Mouse (Mus musculus): Measurements from ENCODE around the gene Gna11. TPM values are rescaled to one million over a fixed set of nuclear protein-coding genes. Genes with fewer than 3 reads are reported as not detected.

Gna11 gene
- polyA plus RNA-seq, 1 experiment from 2014 or later, result 97.6 TPM

DNA sequence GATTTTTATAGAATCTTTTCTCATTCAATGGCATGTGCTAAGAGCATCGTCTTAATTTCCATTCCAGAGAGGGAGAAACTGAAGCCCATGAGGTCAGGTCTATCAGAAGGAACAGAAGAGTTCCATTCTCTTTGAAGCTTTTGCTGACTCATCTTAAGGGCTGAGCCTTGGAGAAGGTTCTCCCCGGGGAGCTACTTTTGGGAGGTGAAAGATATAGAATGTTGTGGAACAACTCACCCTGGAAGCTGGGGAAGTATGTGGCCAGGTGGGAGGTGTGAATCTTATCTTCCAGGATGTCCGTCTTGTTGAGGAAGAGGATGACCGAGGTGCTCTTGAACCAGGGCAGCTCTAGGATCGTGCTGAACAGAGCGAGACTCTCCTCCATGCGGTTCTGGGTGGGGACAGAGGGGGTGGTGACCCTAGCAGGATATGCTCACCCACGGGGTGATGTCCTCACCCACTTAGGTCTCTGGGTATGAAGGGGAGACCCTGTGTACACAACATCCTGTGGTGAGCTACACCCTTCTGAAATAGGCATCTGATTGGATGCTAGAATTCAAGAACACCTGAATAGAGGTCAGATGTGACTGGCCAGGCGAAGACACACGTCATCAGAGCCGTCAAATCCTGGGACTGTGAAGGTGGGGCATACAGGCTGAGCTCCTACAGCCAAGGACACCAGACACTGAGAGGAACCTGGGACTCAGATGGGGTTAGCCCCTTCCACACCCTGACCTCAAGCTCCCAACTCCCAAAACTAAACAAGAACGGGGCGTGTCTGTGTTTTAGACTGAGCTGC is 37.1 kb downstream of the Gna11 start:
- WGBS, result 82% methylated on average over 13 of the region's 13 CpGs
- Histone ChIP-seq H3K4me3 (ENCODE audit: low read depth, low read length) (no peak overlapping the region), H3K9ac (ENCODE audit: low read length) (no peak overlapping the region), H3K36me3 (ENCODE audit: control insufficient read depth, insufficient read depth, low read length) (no peaks in the 10 kb centered on the region), H3K4me1 (ENCODE audit: control insufficient read depth, insufficient read depth, low read length) (no peaks in the 10 kb centered on the region), H3K9me3 (replicated peaks; ENCODE audit: control insufficient read depth, low read length) (no peaks in the 10 kb centered on the region), H3K4me2 (ENCODE audit: low read length) (no peak overlapping the region), H3K27ac (ENCODE audit: low read depth, low read length) (no peak overlapping the region), H3K27me3 (replicated peaks; ENCODE audit: control insufficient read depth, insufficient read depth, low read length) (peaks cover 7% of the 10 kb centered on the region)
- no peak for DNase-seq (ENCODE audit: low spot score)
- ATAC-seq, result no peak

DNA sequence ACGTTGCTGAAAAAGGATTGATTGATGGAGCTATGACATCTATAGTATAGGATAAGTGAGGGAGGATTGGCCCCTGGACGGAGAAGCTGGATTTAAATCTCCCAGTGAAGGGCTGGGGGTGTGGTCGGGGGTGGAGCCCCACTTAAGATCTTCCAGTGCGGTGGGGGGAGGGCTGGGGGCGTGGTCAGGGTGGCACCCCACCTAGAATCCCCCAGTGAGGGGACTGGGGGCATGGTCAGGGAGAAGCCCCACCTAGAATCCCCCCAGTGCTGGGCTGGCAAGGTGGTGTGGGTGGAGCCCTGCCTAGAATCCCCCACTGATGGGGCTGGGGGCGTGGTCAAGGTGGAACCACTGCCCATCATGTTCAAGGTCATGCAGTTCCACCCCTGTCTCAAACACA is 37.9 kb downstream of the Gna11 start:
- Histone ChIP-seq H3K4me3 (ENCODE audit: low read depth, low read length) (no peak overlapping the region), H3K4me1 (ENCODE audit: control insufficient read depth, insufficient read depth, low read length) (no peaks in the 10 kb centered on the region), H3K27ac (ENCODE audit: low read depth, low read length) (no peak overlapping the region), H3K9me3 (replicated peaks; ENCODE audit: control insufficient read depth, low read length) (no peaks in the 10 kb centered on the region), H3K27me3 (replicated peaks; ENCODE audit: control insufficient read depth, insufficient read depth, low read length) (peaks cover 7% of the 10 kb centered on the region), H3K4me2 (ENCODE audit: low read length) (no peak overlapping the region), H3K9ac (ENCODE audit: low read length) (no peak overlapping the region), H3K36me3 (ENCODE audit: control insufficient read depth, insufficient read depth, low read length) (no peaks in the 10 kb centered on the region)
- ATAC-seq (no peak), DNase-seq (ENCODE audit: low spot score) (no peak)
- WGBS, result 34% methylated on average over 6 of the region's 6 CpGs

DNA sequence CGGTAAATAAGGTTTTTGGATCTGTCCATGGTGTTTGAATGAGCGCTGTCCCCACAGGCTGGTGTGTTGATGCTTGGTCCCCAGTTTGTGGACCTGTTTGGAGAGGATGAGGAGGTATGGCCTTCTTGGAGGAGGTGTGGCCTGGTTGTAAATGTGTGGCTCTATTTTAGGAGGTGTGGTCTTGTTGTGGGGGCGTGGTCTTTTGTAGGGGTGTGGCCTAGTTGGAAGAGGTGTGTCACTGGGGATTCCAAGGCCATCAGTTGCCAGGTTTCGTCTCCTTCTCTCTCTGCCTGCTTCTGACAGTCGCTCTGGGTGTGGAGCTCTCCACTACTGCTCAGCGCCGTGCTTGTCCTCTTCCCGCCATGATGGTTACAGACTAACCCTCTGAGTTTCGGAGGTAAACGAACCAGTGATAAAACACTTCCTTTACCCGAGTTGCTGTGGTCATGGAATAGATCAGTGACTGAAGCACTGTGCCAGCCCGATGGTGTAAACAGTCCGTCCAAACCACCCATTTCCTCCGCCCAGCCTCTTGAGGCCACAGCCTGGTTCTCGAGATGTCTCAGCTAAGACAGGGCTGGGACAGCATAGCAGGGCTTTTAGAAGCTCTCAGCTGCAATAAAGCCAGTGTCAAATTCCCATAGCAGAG is 39.9 kb downstream of the Gna11 start:
- H3K9ac ChIP-seq (ENCODE audit: low read length), result no peak overlapping the region
- no peak overlapping the region for H3K4me3 ChIP-seq (ENCODE audit: low read depth, low read length)
- no peak overlapping the region for H3K27ac ChIP-seq (ENCODE audit: low read depth, low read length)
- 82% methylated on average over 15 of the region's 15 CpGs for WGBS
- DNase-seq (ENCODE audit: low spot score), result no peak
- peaks cover 7% of the 10 kb centered on the region; the same call in 1 of the 2 replicates for H3K27me3 ChIP-seq (replicated peaks; ENCODE audit: control insufficient read depth, insufficient read depth, low read length)
- ATAC-seq, result no peak
- H3K36me3 ChIP-seq (ENCODE audit: control insufficient read depth, insufficient read depth, low read length), result no peaks in the 10 kb centered on the region
- no peak overlapping the region for H3K4me2 ChIP-seq (ENCODE audit: low read length)
- no peaks in the 10 kb centered on the region for H3K4me1 ChIP-seq (ENCODE audit: control insufficient read depth, insufficient read depth, low read length)
- H3K9me3 ChIP-seq (replicated peaks; ENCODE audit: control insufficient read depth, low read length), result no peaks in the 10 kb centered on the region

DNA sequence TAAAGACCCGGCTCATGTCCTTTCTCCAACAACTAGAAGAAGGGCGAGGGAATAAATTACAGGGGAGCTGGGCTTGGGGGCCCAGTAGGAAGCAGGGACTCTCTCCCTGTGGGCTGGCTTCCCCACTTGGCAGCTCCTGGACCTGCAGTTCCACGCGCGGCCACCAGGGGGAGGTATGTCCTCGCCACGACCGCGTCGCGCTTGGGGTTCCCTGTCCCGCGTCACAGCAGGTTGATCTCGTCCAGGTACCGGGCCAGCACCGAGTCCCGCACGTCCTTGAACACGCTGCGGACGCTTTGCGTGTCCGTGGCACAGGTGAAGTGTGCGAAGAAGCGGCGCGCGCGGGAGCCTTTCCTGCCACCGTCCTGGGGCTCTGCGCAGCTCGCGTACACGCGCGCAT is 42.3 kb downstream of the Gna11 start:
- Histone ChIP-seq H3K4me1 (ENCODE audit: control insufficient read depth, insufficient read depth, low read length) (no peaks in the 10 kb centered on the region), H3K4me2 (ENCODE audit: low read length) (peak overlapping the region; percentile 67), H3K27ac (ENCODE audit: low read depth, low read length) (no peak overlapping the region), H3K9ac (ENCODE audit: low read length) (peak overlapping the region; percentile 50), H3K27me3 (replicated peaks; ENCODE audit: control insufficient read depth, insufficient read depth, low read length) (peaks cover 7% of the 10 kb centered on the region; the same call in 1 of the 2 replicates), H3K4me3 (ENCODE audit: low read depth, low read length) (peak overlapping the region; percentile 32), H3K36me3 (ENCODE audit: control insufficient read depth, insufficient read depth, low read length) (no peaks in the 10 kb centered on the region), H3K9me3 (replicated peaks; ENCODE audit: control insufficient read depth, low read length) (no peaks in the 10 kb centered on the region)
- 7% methylated on average over 36 of the region's 36 CpGs for WGBS
- DNase-seq (ENCODE audit: low spot score), result peak; percentile 79
- peak; percentile 75 for ATAC-seq

DNA sequence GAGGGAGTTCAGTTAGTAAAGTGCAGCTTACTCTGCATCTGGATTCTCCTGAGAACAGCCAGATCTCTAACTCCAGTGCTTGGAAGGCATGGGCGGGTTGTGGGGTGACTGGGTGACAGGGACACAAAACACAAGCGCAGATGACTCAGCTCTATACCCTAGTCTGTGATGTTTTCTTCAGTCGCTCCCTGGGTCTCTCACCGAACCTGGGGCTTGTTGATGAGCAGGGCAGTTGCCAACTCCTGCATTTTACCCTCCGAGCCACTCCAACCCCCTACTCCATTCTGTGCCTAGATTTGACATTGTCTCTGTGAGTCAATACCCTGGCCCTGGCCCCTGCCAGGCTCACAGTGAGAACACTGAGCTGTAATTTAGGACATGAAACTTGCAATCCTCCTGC is 43.1 kb downstream of the Gna11 start:
- H3K4me2 ChIP-seq (ENCODE audit: low read length), result no peak overlapping the region
- DNase-seq (ENCODE audit: low spot score), result no peak
- no peak overlapping the region for H3K9ac ChIP-seq (ENCODE audit: low read length)
- no peak overlapping the region for H3K4me3 ChIP-seq (ENCODE audit: low read depth, low read length)
- no peaks in the 10 kb centered on the region for H3K9me3 ChIP-seq (replicated peaks; ENCODE audit: control insufficient read depth, low read length)
- 0 out of 2 replicates have a peak, but pooled peaks cover 5% of the 10 kb centered on the region for H3K4me1 ChIP-seq (ENCODE audit: control insufficient read depth, insufficient read depth, low read length)
- H3K27me3 ChIP-seq (replicated peaks; ENCODE audit: control insufficient read depth, insufficient read depth, low read length), result peaks cover 7% of the 10 kb centered on the region; the same call in 1 of the 2 replicates
- ATAC-seq, result no peak
- no peaks in the 10 kb centered on the region for H3K36me3 ChIP-seq (ENCODE audit: control insufficient read depth, insufficient read depth, low read length)
- H3K27ac ChIP-seq (ENCODE audit: low read depth, low read length), result no peak overlapping the region
- WGBS, result 84% methylated on average over 5 of the region's 5 CpGs

DNA sequence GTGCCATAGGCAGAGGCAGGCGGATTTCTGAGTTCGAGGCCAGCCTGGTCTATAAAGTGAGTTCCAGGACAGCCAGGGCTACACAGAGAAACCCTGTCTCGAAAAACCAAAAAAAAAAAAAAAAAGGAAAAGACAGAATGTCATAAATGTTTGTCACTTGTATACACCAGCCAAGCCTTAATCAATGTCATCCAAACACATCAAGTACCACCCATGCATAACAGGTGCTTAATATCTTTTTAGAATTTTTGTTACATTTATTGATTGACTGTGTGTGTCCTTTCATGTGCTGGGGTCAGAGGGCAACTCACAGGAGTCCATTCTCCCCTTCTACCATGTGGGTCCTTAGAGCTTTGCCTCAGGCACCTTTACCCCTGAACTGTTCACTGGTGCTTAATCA is 45.0 kb downstream of the Gna11 start, which contains the start of gene S1pr4:
Gene S1pr4 (minus strand): TSS at position 101 of the 400 bp plus-strand sequence.
- Histone ChIP-seq H3K9ac (ENCODE audit: low read length) (no peak within 1 kb of the TSS), H3K36me3 (ENCODE audit: control insufficient read depth, insufficient read depth, low read length) (no peaks in the 10 kb centered on the region)

DNA sequence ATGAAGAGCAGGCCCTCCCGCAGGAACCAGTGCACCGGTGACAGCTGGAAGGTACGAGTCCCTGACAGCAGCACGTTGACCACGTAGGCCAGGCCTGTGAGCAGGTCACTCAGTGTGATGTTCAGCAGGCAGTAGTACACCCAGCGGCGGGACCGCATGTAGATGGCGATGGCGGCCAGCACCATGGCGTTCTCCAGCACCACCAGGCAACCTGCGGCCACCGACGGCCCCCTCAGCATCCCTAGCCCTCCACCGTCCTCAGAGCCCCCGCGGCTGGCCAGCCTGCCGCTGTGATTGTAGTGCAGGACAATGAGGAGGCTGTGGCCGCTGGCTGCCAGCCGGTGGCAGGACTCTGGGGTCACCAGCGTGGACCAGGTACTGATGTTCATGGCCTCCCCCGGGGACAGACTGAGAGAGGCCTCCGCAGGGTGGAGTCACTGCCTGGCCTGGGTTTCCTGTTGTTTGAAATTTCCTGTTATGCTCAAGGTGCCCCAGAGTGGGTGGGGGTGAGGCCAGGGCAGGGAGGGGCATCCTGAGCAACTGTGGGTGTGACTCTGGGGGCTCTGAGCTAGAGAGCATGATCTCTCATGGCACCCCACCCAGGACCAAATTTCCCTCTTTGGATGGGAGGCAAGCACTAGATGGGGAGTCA is 45.6 kb downstream of the Gna11 start:
- H3K9ac ChIP-seq (ENCODE audit: low read length), result no peak overlapping the region
- no peak overlapping the region for H3K4me2 ChIP-seq (ENCODE audit: low read length)
- no peak for DNase-seq (ENCODE audit: low spot score)
- no peak for ATAC-seq
- no peaks in the 10 kb centered on the region for H3K36me3 ChIP-seq (ENCODE audit: control insufficient read depth, insufficient read depth, low read length)
- WGBS, result 78% methylated on average over 23 of the region's 23 CpGs
- peaks cover 15% of the 10 kb centered on the region for H3K4me1 ChIP-seq (ENCODE audit: control insufficient read depth, insufficient read depth, low read length)
- peaks cover 7% of the 10 kb centered on the region; the same call in 1 of the 2 replicates for H3K27me3 ChIP-seq (replicated peaks; ENCODE audit: control insufficient read depth, insufficient read depth, low read length)
- no peak overlapping the region for H3K27ac ChIP-seq (ENCODE audit: low read depth, low read length)
- H3K9me3 ChIP-seq (replicated peaks; ENCODE audit: control insufficient read depth, low read length), result no peaks in the 10 kb centered on the region
- no peak overlapping the region for H3K4me3 ChIP-seq (ENCODE audit: low read depth, low read length)

More for the DNA sequence above, 45.0 kb downstream of the Gna11 start, which contains the start of gene S1pr4:
- WGBS, result 96% methylated on average over 2 of the region's 3 CpGs
- H3K27me3 ChIP-seq (replicated peaks; ENCODE audit: control insufficient read depth, insufficient read depth, low read length), result peaks cover 7% of the 10 kb centered on the region; the same call in 1 of the 2 replicates
- H3K27ac ChIP-seq (ENCODE audit: low read depth, low read length), result no peak within 1 kb of the TSS
- no peak within 1 kb of the TSS for H3K4me2 ChIP-seq (ENCODE audit: low read length)
- ATAC-seq, result no peak
- peaks cover 11% of the 10 kb centered on the region for H3K4me1 ChIP-seq (ENCODE audit: control insufficient read depth, insufficient read depth, low read length)
- no peaks in the 10 kb centered on the region for H3K9me3 ChIP-seq (replicated peaks; ENCODE audit: control insufficient read depth, low read length)
- DNase-seq (ENCODE audit: low spot score), result no peak
- no peak within 1 kb of the TSS for H3K4me3 ChIP-seq (ENCODE audit: low read depth, low read length)

DNA sequence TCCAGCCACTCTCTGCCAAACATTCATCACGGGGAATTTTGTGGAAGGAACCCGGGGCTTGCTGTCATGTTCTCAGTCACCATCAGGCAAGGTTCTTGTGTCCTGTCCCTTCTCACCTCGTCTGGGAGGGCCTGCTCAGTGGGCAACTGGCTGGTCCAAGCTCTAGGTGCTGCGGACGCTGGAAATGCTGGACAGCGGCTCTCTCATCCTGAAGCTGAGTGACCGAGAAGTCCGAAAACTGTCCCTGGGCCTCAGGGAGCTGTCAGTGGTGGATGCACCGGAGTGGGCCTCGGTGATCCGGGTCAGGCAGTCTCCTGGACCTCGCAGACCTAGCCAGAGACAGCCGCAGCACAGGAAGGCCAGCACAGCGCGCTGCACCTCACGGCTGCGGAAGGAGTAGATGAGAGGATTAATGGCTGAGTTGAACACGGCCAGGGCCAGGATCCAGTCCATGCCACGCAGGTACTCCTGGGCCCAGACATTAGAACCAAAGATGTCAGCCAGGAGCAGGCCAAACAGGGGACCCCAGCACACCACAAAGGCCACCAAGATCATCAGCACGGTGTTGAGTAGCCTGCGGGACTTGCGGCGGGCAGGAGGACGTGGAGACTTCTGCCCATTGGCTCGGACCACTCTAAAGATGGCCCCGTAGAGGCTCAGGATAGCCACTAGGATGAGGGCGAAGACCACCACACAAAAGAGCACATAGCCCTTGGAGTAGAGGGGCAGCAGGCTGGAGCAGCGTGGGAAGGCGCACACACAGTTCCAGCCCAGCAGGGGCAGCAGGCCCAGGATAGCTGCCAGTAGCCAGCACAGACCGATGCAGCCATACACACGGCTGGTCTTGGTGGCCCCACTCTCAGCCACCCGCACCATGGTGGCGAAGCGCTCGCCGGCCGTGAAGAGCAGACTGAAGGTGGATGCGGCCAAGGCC is 46.4 kb downstream of the Gna11 start:
- DNase-seq (ENCODE audit: low spot score) (no peak), ATAC-seq (no peak)
- Histone ChIP-seq H3K4me3 (ENCODE audit: low read depth, low read length) (no peak overlapping the region), H3K27ac (ENCODE audit: low read depth, low read length) (no peak overlapping the region), H3K36me3 (ENCODE audit: control insufficient read depth, insufficient read depth, low read length) (no peaks in the 10 kb centered on the region), H3K9me3 (replicated peaks; ENCODE audit: control insufficient read depth, low read length) (no peaks in the 10 kb centered on the region), H3K9ac (ENCODE audit: low read length) (no peak overlapping the region), H3K4me2 (ENCODE audit: low read length) (no peak overlapping the region), H3K27me3 (replicated peaks; ENCODE audit: control insufficient read depth, insufficient read depth, low read length) (peaks cover 4% of the 10 kb centered on the region; the same call in 1 of the 2 replicates), H3K4me1 (ENCODE audit: control insufficient read depth, insufficient read depth, low read length) (peaks cover 15% of the 10 kb centered on the region)
- WGBS, result 88% methylated on average over 38 of the region's 38 CpGs

All from forebrain, embryonic 14.5 days (tissue).